Mouse (Mus musculus): ENCODE results near the gene Scnn1g. TPM values are rescaled to one million over a fixed set of nuclear protein-coding genes. Genes with fewer than 3 reads are reported as not detected.

Scnn1g gene
- polyA plus RNA-seq, 1 experiment from 2014 or later, result 0.17 TPM

DNA sequence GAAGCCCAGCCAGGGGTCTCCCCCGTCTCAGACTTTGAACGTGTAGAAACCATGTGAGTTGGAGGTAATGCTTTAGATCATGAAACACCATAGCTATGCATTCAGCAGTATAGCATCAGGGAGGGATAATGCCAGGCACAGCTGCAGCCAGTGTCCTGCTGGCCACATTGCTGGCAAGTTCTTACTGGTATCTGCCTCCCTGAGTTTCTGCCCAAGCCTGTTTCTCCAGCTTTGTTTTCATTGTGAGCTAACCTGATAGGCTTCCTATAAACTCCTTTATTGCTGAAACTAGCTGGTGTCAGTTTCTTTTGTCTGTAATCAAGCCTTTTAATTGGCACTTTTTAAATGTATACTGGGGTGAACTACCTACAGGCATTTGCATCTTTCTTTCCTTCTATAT is 23.1 kb upstream of the Scnn1g start:
- H3K4me1 ChIP-seq, result peaks cover 2% of the 10 kb centered on the region; the same call in 1 of the 2 replicates
- 43% methylated on average over 2 of the region's 2 CpGs for WGBS
- H3K9ac ChIP-seq, result no peak overlapping the region
- H3K4me3 ChIP-seq, result no peak overlapping the region
- no peak for ATAC-seq (ENCODE audit: low FRiP score, low read depth)
- H3K27ac ChIP-seq, result no peak overlapping the region
- peaks cover 10% of the 10 kb centered on the region; the same call in 1 of the 2 replicates for H3K27me3 ChIP-seq
- no peaks in the 10 kb centered on the region for H3K9me3 ChIP-seq
- H3K36me3 ChIP-seq, result no peaks in the 10 kb centered on the region
- H3K4me2 ChIP-seq (replicated peaks), result no peak overlapping the region

DNA sequence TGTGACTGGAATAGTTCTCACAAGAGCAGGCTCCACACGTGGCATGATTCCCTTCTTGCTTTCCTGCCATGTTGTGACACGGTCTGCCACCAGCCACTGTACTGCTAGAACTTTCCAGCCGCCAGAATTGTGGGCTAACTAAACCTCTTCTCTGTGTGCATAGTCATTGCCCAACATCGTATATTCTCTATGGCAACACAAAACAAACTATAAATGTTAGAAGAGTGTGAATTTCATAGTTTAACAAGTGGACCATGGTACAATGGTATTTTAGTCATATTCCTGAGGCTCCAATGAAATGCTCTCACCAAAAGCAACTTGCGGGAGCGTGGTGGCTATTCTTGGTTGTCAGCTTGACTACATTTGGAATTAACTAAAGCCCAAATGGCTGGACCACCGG is 17.2 kb upstream of the Scnn1g start:
- no peak overlapping the region for H3K4me3 ChIP-seq
- H3K4me1 ChIP-seq, result no peaks in the 10 kb centered on the region
- no peak overlapping the region for H3K9ac ChIP-seq
- no peaks in the 10 kb centered on the region for H3K36me3 ChIP-seq
- 76% methylated on average over 7 of the region's 7 CpGs for WGBS
- H3K27me3 ChIP-seq, result no peaks in the 10 kb centered on the region
- H3K4me2 ChIP-seq (replicated peaks), result no peak overlapping the region
- H3K9me3 ChIP-seq, result no peaks in the 10 kb centered on the region
- no peak for ATAC-seq (ENCODE audit: low FRiP score, low read depth)
- H3K27ac ChIP-seq, result no peak overlapping the region

DNA sequence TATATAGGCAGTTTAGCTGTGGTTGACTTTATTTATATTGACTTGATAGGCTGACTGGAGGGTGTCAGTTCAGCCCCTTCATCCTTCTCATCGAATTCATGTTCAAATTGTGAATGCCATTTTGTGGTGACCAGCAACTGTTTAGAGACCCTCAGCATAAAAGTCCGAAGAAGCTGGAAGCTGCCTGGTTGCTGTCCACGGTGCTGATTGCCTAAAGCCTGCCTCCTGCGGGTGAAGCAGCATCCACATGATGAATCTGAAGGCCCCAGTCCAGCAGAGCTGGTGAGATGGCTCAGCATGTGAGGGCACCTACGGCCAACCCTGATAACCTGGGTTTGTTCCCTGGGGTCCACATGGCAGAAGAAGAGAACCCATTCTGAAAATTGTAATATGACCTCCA is 4.1 kb upstream of the Scnn1g start:
- Histone ChIP-seq H3K9ac (no peak overlapping the region), H3K27ac (no peak overlapping the region), H3K36me3 (no peaks in the 10 kb centered on the region), H3K9me3 (no peaks in the 10 kb centered on the region), H3K27me3 (peaks cover 24% of the 10 kb centered on the region), H3K4me2 (replicated peaks) (no peak overlapping the region), H3K4me3 (no peak overlapping the region), H3K4me1 (0 out of 2 replicates have a peak, but pooled peaks cover 8% of the 10 kb centered on the region)
- 17% methylated on average over 5 of the region's 5 CpGs for WGBS
- no peak for ATAC-seq (ENCODE audit: low FRiP score, low read depth)

DNA sequence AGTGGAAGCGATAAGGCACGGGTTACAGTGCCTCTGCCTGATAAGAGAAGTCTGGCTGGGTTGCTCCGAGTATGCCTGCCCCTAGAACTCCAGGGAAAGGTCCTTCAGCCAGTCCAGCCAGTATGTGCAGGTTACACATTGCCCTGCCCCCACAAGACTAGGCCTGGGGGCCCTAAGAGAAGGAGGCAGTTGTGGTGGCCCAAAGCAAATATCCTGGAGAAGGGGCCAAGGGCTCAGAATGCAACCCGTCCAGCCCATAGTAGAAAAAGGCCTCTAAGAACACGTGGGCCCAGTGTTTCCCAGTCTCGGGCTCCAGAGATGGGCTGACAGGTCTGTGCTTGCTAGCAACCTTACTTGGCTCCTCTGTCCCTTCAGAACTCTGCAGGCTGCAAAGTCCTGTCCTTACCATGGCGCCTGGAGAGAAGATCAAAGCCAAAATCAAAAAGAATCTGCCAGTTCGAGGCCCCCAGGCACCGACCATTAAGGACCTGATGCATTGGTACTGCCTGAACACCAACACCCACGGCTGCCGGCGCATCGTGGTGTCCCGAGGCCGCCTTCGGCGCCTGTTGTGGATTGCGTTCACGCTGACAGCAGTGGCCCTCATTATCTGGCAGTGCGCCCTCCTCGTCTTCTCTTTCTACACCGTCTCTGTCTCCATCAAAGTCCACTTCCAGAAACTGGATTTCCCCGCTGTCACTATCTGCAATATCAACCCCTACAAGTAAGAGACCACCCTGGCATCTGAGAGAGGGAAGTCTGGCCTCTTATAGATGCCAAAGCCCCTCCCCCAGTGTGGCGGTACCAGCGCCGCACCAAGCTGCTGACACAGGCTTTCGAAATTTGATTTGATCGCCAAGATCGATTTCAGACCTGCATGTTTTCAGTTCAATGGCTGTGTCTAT is 3.5 kb downstream of the Scnn1g start:
- Histone ChIP-seq H3K27ac (no peak overlapping the region), H3K9me3 (no peaks in the 10 kb centered on the region), H3K27me3 (peaks cover 58% of the 10 kb centered on the region), H3K36me3 (no peaks in the 10 kb centered on the region), H3K4me1 (0 out of 2 replicates have a peak, but pooled peaks cover 8% of the 10 kb centered on the region), H3K4me2 (replicated peaks) (no peak overlapping the region), H3K9ac (no peak overlapping the region), H3K4me3 (no peak overlapping the region)
- no peak for ATAC-seq (ENCODE audit: low FRiP score, low read depth)
- WGBS, result 57% methylated on average over 29 of the region's 29 CpGs

DNA sequence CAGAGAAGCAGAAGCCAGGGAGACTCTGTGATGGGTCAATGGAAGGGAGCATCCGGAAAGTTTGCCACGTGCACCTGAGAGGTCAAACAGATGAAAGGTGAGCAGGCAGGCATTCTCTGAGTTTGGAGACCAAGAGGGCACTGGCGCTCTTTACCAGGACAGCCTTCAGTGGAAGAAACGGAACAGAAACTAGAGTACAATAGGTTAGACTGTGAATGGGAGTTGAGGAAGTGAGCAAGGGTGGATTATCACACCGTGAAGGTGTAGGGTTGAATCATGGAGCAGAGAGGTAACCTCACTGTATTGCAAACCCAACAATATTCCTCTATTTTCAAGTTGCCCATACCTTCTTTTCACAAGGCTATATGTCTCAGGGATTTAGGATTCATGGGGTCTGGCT is 16.0 kb downstream of the Scnn1g start:
- no peak for ATAC-seq (ENCODE audit: low FRiP score, low read depth)
- no peaks in the 10 kb centered on the region for H3K36me3 ChIP-seq

DNA sequence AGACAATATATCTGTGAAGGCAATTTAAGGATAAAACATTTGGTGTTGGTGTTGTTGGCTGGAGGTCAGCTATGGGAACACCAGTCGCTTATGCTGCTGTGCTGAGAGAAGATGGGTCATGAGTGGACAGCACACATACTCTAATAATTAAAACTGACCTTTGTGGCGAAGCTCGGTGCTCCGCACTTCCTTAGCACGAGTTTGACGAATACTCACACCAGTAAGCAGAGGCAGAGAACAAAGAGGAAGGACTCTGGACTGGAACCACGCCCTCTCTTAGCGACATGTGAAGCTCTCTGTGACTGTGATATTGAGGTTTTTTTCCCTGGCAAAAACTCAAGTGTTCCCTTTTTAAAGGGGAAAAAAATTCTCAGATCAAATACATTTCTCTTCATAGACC is 20.5 kb downstream of the Scnn1g start:
- Histone ChIP-seq H3K4me3 (no peak overlapping the region), H3K27ac (no peak overlapping the region), H3K27me3 (no peaks in the 10 kb centered on the region), H3K36me3 (no peaks in the 10 kb centered on the region), H3K9me3 (no peaks in the 10 kb centered on the region), H3K4me1 (no peaks in the 10 kb centered on the region), H3K4me2 (replicated peaks) (no peak overlapping the region), H3K9ac (no peak overlapping the region)
- ATAC-seq (ENCODE audit: low FRiP score, low read depth), result no peak
- WGBS, result 78% methylated on average over 8 of the region's 8 CpGs

More for the DNA sequence above, 16.0 kb downstream of the Scnn1g start:
- 79% methylated on average over 5 of the region's 5 CpGs for WGBS
- Histone ChIP-seq H3K27ac (no peak overlapping the region), H3K27me3 (no peaks in the 10 kb centered on the region), H3K9ac (no peak overlapping the region), H3K4me2 (replicated peaks) (no peak overlapping the region), H3K9me3 (no peaks in the 10 kb centered on the region), H3K4me1 (no peaks in the 10 kb centered on the region), H3K4me3 (no peak overlapping the region)

DNA sequence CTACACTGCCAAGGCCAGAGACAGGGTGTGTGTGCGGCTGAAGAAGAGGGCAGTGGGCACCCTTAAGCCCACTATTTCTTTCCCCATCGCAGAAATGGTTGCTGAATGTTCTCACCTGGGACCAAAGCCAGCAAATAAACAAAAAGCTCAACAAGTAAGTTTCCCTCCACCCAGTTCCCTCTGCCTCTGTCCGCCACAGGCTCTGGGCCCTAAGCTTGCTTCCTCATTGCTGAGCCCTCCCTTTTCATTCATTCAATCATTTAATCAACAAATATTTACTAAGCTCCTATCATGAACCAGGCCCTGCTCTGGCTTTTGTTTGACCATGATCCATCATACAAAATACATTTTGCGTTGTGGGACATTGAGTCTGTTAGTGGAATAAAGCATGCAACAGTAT is 29.0 kb downstream of the Scnn1g start:
- ATAC-seq (ENCODE audit: low FRiP score, low read depth), result no peak
- H3K4me1 ChIP-seq, result no peaks in the 10 kb centered on the region
- no peak overlapping the region for H3K4me2 ChIP-seq (replicated peaks)
- H3K36me3 ChIP-seq, result no peaks in the 10 kb centered on the region
- H3K27ac ChIP-seq, result no peak overlapping the region
- H3K27me3 ChIP-seq, result no peaks in the 10 kb centered on the region
- H3K4me3 ChIP-seq, result no peak overlapping the region
- no peaks in the 10 kb centered on the region for H3K9me3 ChIP-seq
- H3K9ac ChIP-seq, result no peak overlapping the region
- WGBS, result 83% methylated on average over 4 of the region's 4 CpGs

DNA sequence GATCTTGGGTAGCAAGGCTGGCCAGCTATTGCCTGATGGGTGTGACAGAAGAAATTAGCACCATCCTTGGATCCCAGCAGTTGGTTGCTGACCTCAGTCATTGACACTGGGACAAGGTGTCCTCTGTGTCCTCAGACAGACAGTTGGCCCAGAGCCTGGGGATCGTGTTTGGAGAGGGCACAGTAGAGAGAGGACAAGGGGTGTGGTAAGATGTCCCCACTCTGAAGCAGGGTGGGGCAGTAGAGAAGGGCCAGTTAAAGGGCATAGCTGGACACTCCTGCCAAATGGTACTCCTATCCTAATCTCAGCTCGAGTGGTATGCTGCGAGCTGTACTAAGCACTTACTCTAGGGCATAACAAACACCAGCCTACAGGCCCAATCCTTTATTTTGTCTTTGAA is 33.6 kb downstream of the Scnn1g start:
- H3K27me3 ChIP-seq, result no peaks in the 10 kb centered on the region
- no peaks in the 10 kb centered on the region for H3K36me3 ChIP-seq
- no peak overlapping the region for H3K4me3 ChIP-seq
- no peak for ATAC-seq (ENCODE audit: low FRiP score, low read depth)
- WGBS, result 65% methylated on average over 3 of the region's 3 CpGs
- H3K4me2 ChIP-seq (replicated peaks), result no peak overlapping the region
- no peak overlapping the region for H3K9ac ChIP-seq
- no peaks in the 10 kb centered on the region for H3K4me1 ChIP-seq
- H3K27ac ChIP-seq, result no peak overlapping the region
- no peaks in the 10 kb centered on the region for H3K9me3 ChIP-seq

DNA sequence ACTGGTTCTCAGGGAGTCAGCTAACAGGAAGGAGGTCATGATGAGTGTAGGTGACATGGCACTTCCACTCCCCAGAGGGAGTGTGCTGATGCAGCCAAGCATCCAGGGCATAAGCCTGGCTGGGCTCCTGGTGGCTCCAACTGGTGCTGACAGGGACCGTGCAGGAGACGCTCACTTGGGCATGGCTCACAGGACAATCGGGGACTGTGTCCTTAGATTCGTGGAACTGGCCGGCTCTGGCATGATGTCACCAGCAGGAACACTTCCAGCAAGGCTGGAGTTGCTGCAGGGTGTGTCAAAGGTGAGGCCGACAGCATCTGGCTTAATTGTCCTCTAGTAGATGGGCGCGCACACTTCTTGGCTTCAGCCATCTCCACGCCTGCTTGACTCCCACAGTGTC is 34.7 kb downstream of the Scnn1g start:
- Histone ChIP-seq H3K27me3 (no peaks in the 10 kb centered on the region), H3K4me3 (no peak overlapping the region), H3K9ac (no peak overlapping the region), H3K36me3 (no peaks in the 10 kb centered on the region), H3K4me2 (replicated peaks) (no peak overlapping the region), H3K4me1 (no peaks in the 10 kb centered on the region), H3K27ac (no peak overlapping the region), H3K9me3 (no peaks in the 10 kb centered on the region)
- 92% methylated on average over 9 of the region's 9 CpGs for WGBS
- ATAC-seq (ENCODE audit: low FRiP score, low read depth), result no peak

DNA sequence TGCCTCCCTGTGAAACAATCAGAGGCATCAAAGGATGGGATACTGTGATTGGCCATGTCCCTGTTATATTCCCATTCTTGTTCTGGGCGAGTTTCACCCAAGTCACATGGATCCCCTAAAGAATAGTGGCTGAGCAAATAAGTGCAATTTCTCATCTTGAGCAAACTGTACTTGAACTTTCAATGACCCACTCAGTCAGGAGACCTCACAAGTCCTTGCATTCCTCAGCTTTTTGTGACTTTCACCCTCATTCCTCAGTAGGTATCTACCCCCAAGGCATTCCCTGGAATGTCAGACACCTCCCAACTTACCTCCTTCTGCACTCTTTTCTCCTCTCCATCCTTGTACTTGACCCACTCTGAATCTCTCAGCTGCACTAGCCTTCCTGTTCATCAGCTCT is 44.3 kb downstream of the Scnn1g start:
- Histone ChIP-seq H3K4me2 (replicated peaks) (no peak overlapping the region), H3K27me3 (no peaks in the 10 kb centered on the region), H3K9me3 (no peaks in the 10 kb centered on the region), H3K4me3 (no peak overlapping the region), H3K36me3 (no peaks in the 10 kb centered on the region), H3K9ac (no peak overlapping the region), H3K4me1 (no peaks in the 10 kb centered on the region), H3K27ac (no peak overlapping the region)
- 51% methylated on average over 1 of the region's 1 CpGs for WGBS
- no peak for ATAC-seq (ENCODE audit: low FRiP score, low read depth)

DNA sequence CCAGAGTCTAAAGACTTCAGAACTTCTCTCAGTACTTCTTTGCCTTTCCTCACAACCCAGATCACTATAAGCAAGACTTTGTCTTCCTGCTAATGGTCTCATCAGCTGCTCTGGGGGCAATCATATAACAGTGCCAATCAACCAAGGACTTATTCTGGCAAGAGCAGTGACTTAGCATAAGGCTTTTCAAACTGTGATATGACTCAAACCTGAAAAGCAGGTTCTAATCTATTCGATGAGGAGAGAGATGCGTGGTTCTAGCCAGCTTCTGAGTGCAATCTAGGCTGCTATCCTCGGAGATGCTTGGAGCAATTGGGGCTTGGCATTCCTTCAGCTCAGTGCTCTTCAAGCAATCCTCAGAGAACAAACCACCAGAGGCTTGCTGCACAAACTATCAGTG is 44.7 kb downstream of the Scnn1g start:
- no peaks in the 10 kb centered on the region for H3K36me3 ChIP-seq
- H3K4me2 ChIP-seq (replicated peaks), result no peak overlapping the region
- no peaks in the 10 kb centered on the region for H3K9me3 ChIP-seq
- H3K4me1 ChIP-seq, result no peaks in the 10 kb centered on the region
- WGBS, result 83% methylated on average over 3 of the region's 3 CpGs
- no peak overlapping the region for H3K9ac ChIP-seq
- H3K27ac ChIP-seq, result no peak overlapping the region
- no peak for ATAC-seq (ENCODE audit: low FRiP score, low read depth)
- no peak overlapping the region for H3K4me3 ChIP-seq
- no peaks in the 10 kb centered on the region for H3K27me3 ChIP-seq

DNA sequence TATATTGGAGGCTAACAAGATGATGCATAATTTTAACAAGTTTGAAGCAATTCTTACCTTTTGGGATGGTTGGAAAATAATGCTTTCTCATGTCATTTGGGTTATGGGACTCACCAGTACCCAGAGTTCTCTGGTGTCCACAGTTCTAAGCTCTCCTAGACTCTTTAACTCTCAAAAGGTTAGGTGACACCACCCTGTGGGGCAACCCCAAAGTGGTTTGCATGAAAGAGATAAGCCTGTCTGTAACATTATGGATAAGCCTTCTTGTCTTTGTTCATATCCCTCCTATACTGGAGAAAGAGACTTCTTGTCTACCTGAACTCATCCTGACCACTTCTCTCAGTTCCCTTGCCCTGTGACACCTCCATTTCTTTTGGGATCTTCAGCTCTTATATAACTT is 45.1 kb downstream of the Scnn1g start:
- no peaks in the 10 kb centered on the region for H3K4me1 ChIP-seq
- no peak for ATAC-seq (ENCODE audit: low FRiP score, low read depth)
- H3K9me3 ChIP-seq, result no peaks in the 10 kb centered on the region
- H3K27me3 ChIP-seq, result no peaks in the 10 kb centered on the region
- H3K4me3 ChIP-seq, result no peak overlapping the region
- no peak overlapping the region for H3K9ac ChIP-seq
- H3K27ac ChIP-seq, result no peak overlapping the region
- H3K4me2 ChIP-seq (replicated peaks), result no peak overlapping the region
- no peaks in the 10 kb centered on the region for H3K36me3 ChIP-seq
